Mouse (Mus musculus) cerebellum, adult 2 months (tissue): ENCODE results near the gene Cspg4.

Experiments
- CTCF ChIP-seq: fragments of 200-500 bp; IDR thresholded peaks from 2 replicates; pipeline ENCODE4 v1.5.1; 2011; ENCODE audit warnings: low read depth, mild to moderate bottlenecking, control low read depth, low read length, moderate library complexity, borderline replicate concordance; ENCODE audit not compliant: insufficient read depth
- POLR2A ChIP-seq: fragments of 200-500 bp; IDR thresholded peaks from 2 replicates; pipeline ENCODE4 v1.6.1; 2011; ENCODE audit warnings: low read length, control low read depth, borderline replicate concordance; ENCODE audit not compliant: insufficient read depth

DNA sequence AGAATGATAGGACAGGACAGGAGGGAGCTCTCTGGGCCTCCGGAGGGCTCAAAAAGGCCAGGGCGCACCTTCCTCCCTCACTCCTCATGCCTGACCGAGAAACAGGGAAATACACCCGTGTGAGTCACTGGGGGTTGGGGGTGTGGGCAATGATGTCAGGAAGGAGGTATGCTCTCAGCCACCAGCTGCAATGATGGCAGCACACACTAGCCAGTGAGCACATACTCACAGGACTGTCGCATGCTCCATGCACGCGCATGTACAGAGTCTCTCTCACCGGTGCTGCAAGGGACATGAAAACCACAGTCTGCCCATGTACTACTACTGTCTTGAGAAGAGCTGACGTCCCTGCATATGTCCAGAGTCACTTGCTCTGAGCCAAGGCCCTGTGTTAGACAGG is 42.7 kb downstream of the Cspg4 start:
- no peak for TF ChIP-seq POLR2A
- TF ChIP-seq CTCF, result no peak
